Mouse (Mus musculus): Measurements from ENCODE around the gene Stard13.

GRCm38 (mm10) chr5:151020831-151021230, 212.8 kb downstream of the Stard13 start:
- TF ChIP-seq POLR2A (IDR thresholded peaks at IDR 0.05; ENCODE audit: control insufficient read depth, extremely low read depth, insufficient read depth, low read length, poor library complexity) (no peak), CTCF (IDR thresholded peaks at IDR 0.05; ENCODE audit: borderline replicate concordance, control insufficient read depth, extremely low read depth, insufficient read depth, low read length, poor library complexity) (no peak)

Measured in thymus, adult 2 months (tissue).